Mouse (Mus musculus): ENCODE data around the gene Fancc. TPM values are rescaled to one million over a fixed set of nuclear protein-coding genes. Genes with fewer than 3 reads are reported as not detected.
A peak's percentile ranks its signal among the peaks of the same experiment; 100 is the strongest.
"Not testable (repeated sequence)": the region's sequence is repeated elsewhere in the genome, so short reads cannot be mapped to it uniquely, and the experiment has no call there.

Gene Fancc
- polyA plus RNA-seq, 1 experiment from 2014 or later, result 15.3 TPM

GRCm38 (mm10) chr13:63326015-63326414 lies 171.1 kb downstream of the Fancc start:
- Histone ChIP-seq H3K36me3 (no peaks in the 10 kb centered on the region), H3K4me2 (no peak overlapping the region), H3K9me3 (replicated peaks) (no peaks in the 10 kb centered on the region), H3K4me1 (replicated peaks) (peaks cover 29% of the 10 kb centered on the region), H3K27me3 (replicated peaks) (no peaks in the 10 kb centered on the region), H3K9ac (no peak overlapping the region), H3K27ac (ENCODE audit: poor library complexity, severe bottlenecking) (0 out of 2 replicates have a peak overlapping the region, but pooled peaks have one; percentile 79), H3K4me3 (no peak overlapping the region)
- no peak for ATAC-seq (ENCODE audit: insufficient number of reproducible peaks, low FRiP score)
- 73% methylated on average over 2 of the region's 2 CpGs for WGBS

GRCm38 (mm10) chr13:63324978-63325848 lies 171.9 kb downstream of the Fancc start:
- peak overlapping the region; percentile 79 for H3K27ac ChIP-seq (ENCODE audit: poor library complexity, severe bottlenecking)
- H3K9me3 ChIP-seq (replicated peaks), result no peaks in the 10 kb centered on the region
- H3K9ac ChIP-seq, result no peak overlapping the region
- peaks cover 3% of the 10 kb centered on the region; the same call in 1 of the 2 replicates for H3K36me3 ChIP-seq
- 53% methylated on average over 10 of the region's 10 CpGs for WGBS
- peak; percentile 65; the same call in 1 of the 2 replicates for ATAC-seq (ENCODE audit: insufficient number of reproducible peaks, low FRiP score)
- H3K4me3 ChIP-seq, result no peak overlapping the region
- H3K27me3 ChIP-seq (replicated peaks), result no peaks in the 10 kb centered on the region
- peaks cover 29% of the 10 kb centered on the region for H3K4me1 ChIP-seq (replicated peaks)
- H3K4me2 ChIP-seq, result no peak overlapping the region

- no peaks in the 10 kb centered on the region for H3K27me3 ChIP-seq (replicated peaks)
- H3K36me3 ChIP-seq, result peaks cover 3% of the 10 kb centered on the region; the same call in 1 of the 2 replicates
- no peak overlapping the region for H3K4me2 ChIP-seq
- no peaks in the 10 kb centered on the region for H3K9me3 ChIP-seq (replicated peaks)
- WGBS, result 53% methylated on average over 3 of the region's 3 CpGs
- H3K9ac ChIP-seq, result no peak overlapping the region
- H3K4me3 ChIP-seq, result no peak overlapping the region
- peak overlapping the region; percentile 79 for H3K27ac ChIP-seq (ENCODE audit: poor library complexity, severe bottlenecking)
- ATAC-seq (ENCODE audit: insufficient number of reproducible peaks, low FRiP score), result no peak
- peaks cover 29% of the 10 kb centered on the region for H3K4me1 ChIP-seq (replicated peaks)
These were observed 172.8 kb downstream of the Fancc start for GRCm38 (mm10) chr13:63324311-63324710.

GRCm38 (mm10) chr13:63323286-63324075 lies 173.6 kb downstream of the Fancc start:
- no peak overlapping the region for H3K4me2 ChIP-seq
- no peak overlapping the region for H3K4me3 ChIP-seq
- WGBS, result 65% methylated on average over 9 of the region's 9 CpGs
- peaks cover 3% of the 10 kb centered on the region; the same call in 1 of the 2 replicates for H3K36me3 ChIP-seq
- H3K9ac ChIP-seq, result no peak overlapping the region
- peaks cover 29% of the 10 kb centered on the region for H3K4me1 ChIP-seq (replicated peaks)
- no peaks in the 10 kb centered on the region for H3K9me3 ChIP-seq (replicated peaks)
- no peak for ATAC-seq (ENCODE audit: insufficient number of reproducible peaks, low FRiP score)
- H3K27ac ChIP-seq (ENCODE audit: poor library complexity, severe bottlenecking), result peak overlapping the region; percentile 79; the same call in 1 of the 2 replicates
- H3K27me3 ChIP-seq (replicated peaks), result no peaks in the 10 kb centered on the region

GRCm38 (mm10) chr13:63322756-63323155 lies 174.3 kb downstream of the Fancc start:
- Histone ChIP-seq H3K9ac (no peak overlapping the region), H3K36me3 (peaks cover 3% of the 10 kb centered on the region; the same call in 1 of the 2 replicates), H3K9me3 (replicated peaks) (no peaks in the 10 kb centered on the region), H3K4me2 (no peak overlapping the region), H3K4me3 (no peak overlapping the region), H3K27ac (ENCODE audit: poor library complexity, severe bottlenecking) (no peak overlapping the region), H3K4me1 (replicated peaks) (peaks cover 33% of the 10 kb centered on the region), H3K27me3 (replicated peaks) (no peaks in the 10 kb centered on the region)
- 83% methylated on average over 6 of the region's 6 CpGs for WGBS
- ATAC-seq (ENCODE audit: insufficient number of reproducible peaks, low FRiP score), result no peak

- Histone ChIP-seq H3K9me3 (replicated peaks) (no peaks in the 10 kb centered on the region), H3K4me1 (replicated peaks) (peaks cover 34% of the 10 kb centered on the region), H3K4me2 (no peak overlapping the region), H3K27ac (ENCODE audit: poor library complexity, severe bottlenecking) (no peak overlapping the region), H3K36me3 (peaks cover 9% of the 10 kb centered on the region), H3K9ac (no peak overlapping the region), H3K27me3 (replicated peaks) (no peaks in the 10 kb centered on the region), H3K4me3 (no peak overlapping the region)
- 76% methylated on average over 5 of the region's 5 CpGs for WGBS
- ATAC-seq (ENCODE audit: insufficient number of reproducible peaks, low FRiP score), result no peak
These were observed 175.4 kb downstream of the Fancc start for GRCm38 (mm10) chr13:63321689-63322088.

- Histone ChIP-seq H3K9me3 (replicated peaks) (no peaks in the 10 kb centered on the region), H3K4me1 (replicated peaks) (peaks cover 29% of the 10 kb centered on the region), H3K4me3 (no peak overlapping the region), H3K36me3 (peaks cover 9% of the 10 kb centered on the region), H3K27ac (ENCODE audit: poor library complexity, severe bottlenecking) (no peak overlapping the region), H3K9ac (no peak overlapping the region), H3K4me2 (no peak overlapping the region), H3K27me3 (replicated peaks) (no peaks in the 10 kb centered on the region)
- no peak for ATAC-seq (ENCODE audit: insufficient number of reproducible peaks, low FRiP score)
- WGBS, result 92% methylated on average over 7 of the region's 7 CpGs
These were observed 177.3 kb downstream of the Fancc start for GRCm38 (mm10) chr13:63319814-63320213.

GRCm38 (mm10) chr13:63317681-63318104 lies 179.4 kb downstream of the Fancc start:
- 43% methylated on average over 7 of the region's 7 CpGs for WGBS
- H3K27me3 ChIP-seq (replicated peaks), result no peaks in the 10 kb centered on the region

GRCm38 (mm10) chr13:63316407-63316806 lies 180.7 kb downstream of the Fancc start:
- 77% methylated on average over 5 of the region's 5 CpGs for WGBS
- Histone ChIP-seq H3K27me3 (replicated peaks) (no peaks in the 10 kb centered on the region), H3K9me3 (replicated peaks) (no peaks in the 10 kb centered on the region), H3K36me3 (peaks cover 17% of the 10 kb centered on the region), H3K4me3 (no peak overlapping the region), H3K27ac (ENCODE audit: poor library complexity, severe bottlenecking) (no peak overlapping the region), H3K4me1 (replicated peaks) (peaks cover 28% of the 10 kb centered on the region), H3K9ac (no peak overlapping the region), H3K4me2 (no peak overlapping the region)
- ATAC-seq (ENCODE audit: insufficient number of reproducible peaks, low FRiP score), result no peak

More at GRCm38 (mm10) chr13:63317681-63318104, 179.4 kb downstream of the Fancc start:
- peaks cover 24% of the 10 kb centered on the region for H3K4me1 ChIP-seq (replicated peaks)
- H3K27ac ChIP-seq (ENCODE audit: poor library complexity, severe bottlenecking), result no peak overlapping the region
- no peaks in the 10 kb centered on the region for H3K9me3 ChIP-seq (replicated peaks)
- H3K9ac ChIP-seq, result no peak overlapping the region
- ATAC-seq (ENCODE audit: insufficient number of reproducible peaks, low FRiP score), result no peak
- no peak overlapping the region for H3K4me2 ChIP-seq
- peaks cover 9% of the 10 kb centered on the region for H3K36me3 ChIP-seq
- no peak overlapping the region for H3K4me3 ChIP-seq

GRCm38 (mm10) chr13:63315777-63316176 lies 181.3 kb downstream of the Fancc start:
- ATAC-seq (ENCODE audit: insufficient number of reproducible peaks, low FRiP score), result no peak
- Histone ChIP-seq H3K4me2 (no peak overlapping the region), H3K36me3 (peaks cover 20% of the 10 kb centered on the region), H3K9ac (no peak overlapping the region), H3K27ac (ENCODE audit: poor library complexity, severe bottlenecking) (no peak overlapping the region), H3K27me3 (replicated peaks) (no peaks in the 10 kb centered on the region), H3K4me1 (replicated peaks) (peaks cover 28% of the 10 kb centered on the region), H3K4me3 (no peak overlapping the region), H3K9me3 (replicated peaks) (no peaks in the 10 kb centered on the region)
- 72% methylated on average over 6 of the region's 6 CpGs for WGBS

GRCm38 (mm10) chr13:63315111-63315510 lies 182.0 kb downstream of the Fancc start:
- H3K4me3 ChIP-seq; ATAC-seq (ENCODE audit: insufficient number of reproducible peaks, low FRiP score); H3K27ac ChIP-seq (ENCODE audit: poor library complexity, severe bottlenecking); H3K4me2 ChIP-seq; H3K9me3 ChIP-seq (replicated peaks); H3K27me3 ChIP-seq (replicated peaks); H3K9ac ChIP-seq: not testable (repeated sequence)
- WGBS, result 90% methylated on average over 4 of the region's 4 CpGs
- peaks cover 28% of the 10 kb centered on the region for H3K4me1 ChIP-seq (replicated peaks)
- peaks cover 21% of the 10 kb centered on the region for H3K36me3 ChIP-seq
